Mouse (Mus musculus): ENCODE data around the gene Mdc1.
A peak's percentile ranks its signal among the peaks of the same experiment; 100 is the strongest.
"Not testable (repeated sequence)": the region's sequence is repeated elsewhere in the genome, so short reads cannot be mapped to it uniquely, and the experiment has no call there.

Gene Mdc1

DNA sequence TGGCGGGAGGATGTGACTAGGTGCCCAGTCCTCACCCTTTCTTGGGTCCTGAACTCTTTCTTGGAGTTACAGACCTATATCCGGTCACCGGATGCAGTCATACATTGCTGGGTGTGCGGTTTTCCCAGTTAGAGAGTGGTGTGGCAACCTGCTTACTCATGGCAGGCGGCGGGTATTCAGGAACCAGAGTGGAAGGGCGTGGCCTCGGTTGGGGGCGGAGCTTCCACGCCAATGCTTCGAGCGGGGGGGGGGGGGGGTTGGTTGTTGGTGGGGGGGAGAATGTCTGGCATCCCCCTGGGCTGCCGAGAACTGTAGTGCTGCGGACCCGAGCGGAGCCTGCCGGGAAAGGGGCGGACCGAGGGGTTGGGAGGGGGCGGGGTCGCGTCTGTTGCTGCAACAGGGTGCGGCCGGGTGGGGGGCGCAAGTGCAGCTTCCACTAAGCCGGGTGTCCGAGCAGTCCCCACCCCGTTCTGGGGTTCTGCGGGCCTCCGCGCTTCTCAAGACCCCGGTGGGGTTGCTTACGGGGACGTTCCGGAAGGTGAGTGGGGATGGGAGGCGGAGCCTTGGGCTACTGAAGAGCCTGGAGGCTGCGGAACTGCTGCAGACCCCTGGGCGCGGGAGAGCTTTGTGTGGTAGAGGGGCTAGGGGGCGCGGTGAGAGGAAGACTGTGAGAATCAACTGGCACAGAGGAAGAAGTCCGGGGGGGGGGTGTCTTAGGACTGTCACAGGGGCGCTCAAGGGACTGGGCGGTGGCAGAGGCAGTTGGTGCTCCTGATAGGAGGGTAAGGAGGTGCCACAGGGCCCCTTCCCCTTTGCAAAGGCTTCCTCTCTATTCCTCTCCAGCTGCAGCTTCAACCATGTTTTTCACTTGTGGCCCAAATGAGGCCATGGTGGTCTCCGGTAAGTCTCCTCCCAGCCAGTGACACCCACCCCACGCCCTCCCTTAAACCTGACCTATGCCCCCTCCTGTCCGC, 18.1 kb upstream of the Mdc1 start, which contains the start of gene Flot1:
TSS of gene Flot1 (plus strand) at position 267 of the 974 bp plus-strand sequence.
- DNase-seq: peak; percentile 86

DNA sequence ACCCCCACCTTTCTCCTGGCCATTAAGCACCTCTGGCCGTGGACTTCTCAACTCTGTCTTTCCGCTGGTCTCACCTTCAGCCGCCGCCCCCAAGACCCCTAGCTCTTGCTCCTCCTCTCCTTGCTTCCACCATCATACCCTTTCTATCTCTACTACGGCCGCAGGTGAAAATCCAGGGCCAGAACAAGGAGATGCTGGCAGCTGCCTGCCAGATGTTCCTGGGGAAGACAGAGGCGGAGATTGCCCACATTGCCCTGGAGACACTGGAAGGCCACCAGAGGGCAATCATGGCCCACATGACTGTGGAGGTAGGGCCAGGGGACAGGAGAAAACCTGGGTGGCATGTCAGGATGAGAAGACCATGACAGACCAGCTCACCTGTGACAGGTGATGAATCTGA, 16.9 kb upstream of the Mdc1 start:
- no peak for DNase-seq

GRCm38 (mm10) chr17:35825109-35825850, 16.0 kb upstream of the Mdc1 start:
- no peak for DNase-seq

GRCm38 (mm10) chr17:35829737-35830136, 11.6 kb upstream of the Mdc1 start:
- peak; percentile 87 for DNase-seq

GRCm38 (mm10) chr17:35832400-35833238, 8.7 kb upstream of the Mdc1 start:
- no peak for DNase-seq

DNA sequence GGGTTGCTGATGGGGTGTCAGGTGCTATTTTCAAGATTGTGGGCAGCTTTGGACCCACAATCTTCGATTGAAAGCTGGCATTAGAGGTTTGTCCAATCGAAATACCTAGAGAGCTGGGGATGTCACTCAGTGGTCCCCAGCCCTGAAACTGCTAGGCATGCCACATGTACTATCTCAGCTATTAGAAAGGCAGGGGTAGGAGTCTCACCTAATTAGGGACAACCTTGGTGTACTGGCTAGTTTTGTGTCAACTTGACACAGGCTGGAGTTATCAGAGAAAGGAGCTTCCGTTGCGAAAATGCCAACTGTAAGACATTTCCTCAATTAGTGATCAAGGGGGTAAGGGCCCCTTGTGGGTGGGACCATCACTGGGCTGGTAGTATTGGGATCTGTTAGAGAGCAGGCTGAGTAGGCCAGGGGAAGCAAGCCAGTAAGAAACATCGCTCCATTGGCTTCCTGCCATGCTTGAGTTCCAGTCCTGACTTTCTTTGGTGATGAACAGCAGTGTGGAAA, 8.0 kb upstream of the Mdc1 start:
- no peak for DNase-seq

DNA sequence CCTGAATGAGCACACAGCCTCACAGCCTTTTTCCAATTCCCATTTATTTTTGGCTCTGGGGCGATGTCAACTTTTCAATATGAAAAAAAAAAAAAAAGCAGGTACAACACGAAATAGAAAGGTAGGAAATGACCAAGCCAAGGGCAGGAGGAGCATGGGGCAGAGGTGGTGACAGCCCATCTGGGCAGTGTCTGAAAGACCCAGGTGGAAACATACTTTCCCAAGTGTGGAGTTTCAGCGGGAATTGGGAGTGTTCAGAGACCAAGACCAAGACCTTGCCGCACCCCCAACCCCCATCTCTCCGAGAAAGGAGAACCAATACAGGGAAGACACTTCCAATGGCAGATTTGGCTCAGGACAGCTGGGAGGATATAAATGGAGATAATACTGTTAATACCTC, 7.4 kb upstream of the Mdc1 start:
- DNase-seq: no peak

- DNase-seq: no peak
Measured at GRCm38 (mm10) chr17:35834696-35835422, 6.5 kb upstream of the Mdc1 start.

DNA sequence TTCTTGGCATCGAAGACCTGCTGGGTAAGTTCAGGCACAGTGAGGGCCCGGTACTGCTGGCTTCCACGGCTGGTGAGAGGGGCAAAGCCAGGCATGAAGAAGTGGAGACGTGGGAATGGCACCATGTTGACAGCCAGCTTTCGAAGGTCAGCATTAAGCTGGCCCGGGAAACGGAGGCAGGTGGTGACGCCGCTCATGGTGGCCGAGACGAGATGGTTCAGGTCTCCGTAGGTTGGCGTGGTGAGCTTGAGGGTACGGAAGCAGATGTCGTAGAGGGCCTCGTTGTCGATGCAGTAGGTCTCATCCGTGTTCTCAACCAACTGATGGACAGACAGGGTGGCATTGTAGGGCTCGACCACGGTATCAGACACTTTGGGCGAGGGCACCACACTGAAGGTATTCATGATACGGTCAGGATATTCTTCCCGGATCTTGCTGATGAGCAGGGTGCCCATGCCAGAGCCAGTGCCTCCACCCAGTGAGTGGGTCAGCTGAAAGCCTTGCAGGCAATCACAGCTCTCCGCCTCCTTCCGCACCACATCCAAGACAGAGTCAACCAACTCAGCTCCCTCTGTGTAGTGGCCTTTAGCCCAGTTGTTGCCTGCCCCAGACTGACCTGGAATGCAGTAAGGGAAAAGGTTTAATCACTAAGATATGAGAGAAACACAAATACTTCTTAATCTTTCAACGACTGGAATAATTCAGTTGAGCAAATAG, 5.7 kb upstream of the Mdc1 start:
- peak; percentile 55 for DNase-seq

DNA sequence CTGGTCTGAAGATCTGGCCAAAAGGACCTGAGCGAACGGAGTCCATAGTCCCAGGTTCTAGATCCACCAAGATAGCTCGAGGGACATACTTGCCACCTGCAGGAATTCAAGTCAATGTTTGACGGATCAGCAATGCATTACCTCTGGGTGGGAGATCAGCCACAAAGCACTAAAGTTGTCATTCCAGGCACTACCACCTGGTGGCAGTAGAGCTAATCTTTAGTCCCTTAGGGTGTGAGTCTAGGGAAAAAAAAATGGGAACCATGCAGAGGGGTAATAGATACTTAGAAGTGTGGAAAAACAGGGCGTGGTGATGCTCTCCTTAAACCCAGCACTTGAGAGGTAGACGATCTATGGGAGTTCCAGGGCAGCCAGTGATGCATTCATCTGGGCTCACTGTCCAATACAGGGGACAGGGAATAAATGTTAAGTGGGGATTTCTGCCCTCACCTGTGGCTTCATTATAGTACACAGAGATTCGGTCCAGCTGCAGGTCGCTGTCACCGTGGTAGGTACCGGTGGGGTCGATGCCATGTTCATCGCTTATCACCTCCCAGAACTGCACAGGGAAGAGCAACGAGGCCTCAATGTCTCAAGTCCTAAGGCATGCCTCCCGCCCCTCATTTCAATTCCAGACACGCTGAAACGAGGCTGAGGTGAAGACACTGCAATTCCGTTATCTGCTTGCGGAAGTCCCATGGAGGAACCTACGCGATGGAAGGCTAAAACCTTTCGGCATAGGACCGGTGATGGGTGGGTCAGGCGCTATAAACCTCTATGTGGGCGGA, 4.9 kb upstream of the Mdc1 start:
- DNase-seq: peak; percentile 90

- peak; percentile 70 for DNase-seq
Measured at GRCm38 (mm10) chr17:35836991-35837422, 4.3 kb upstream of the Mdc1 start.

DNA sequence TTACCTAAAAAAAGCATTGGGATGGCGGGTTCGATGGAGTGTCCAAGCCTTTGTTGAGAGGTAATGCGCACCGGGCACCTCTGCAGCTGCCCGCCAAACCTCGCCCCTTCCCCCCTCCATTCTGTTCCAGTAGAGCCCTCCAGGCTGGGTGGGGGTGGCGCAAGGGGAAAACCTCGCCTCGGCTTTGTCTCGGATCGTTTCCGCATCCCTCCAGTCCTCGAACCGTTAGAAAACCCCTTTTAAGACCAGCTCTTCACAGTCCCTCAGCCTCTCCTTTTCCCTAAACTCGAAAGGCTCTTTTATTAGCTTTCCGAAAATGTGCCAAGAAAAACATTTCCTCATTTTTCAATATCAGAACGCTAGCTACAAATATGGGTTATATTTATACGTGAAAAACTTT, 3.8 kb upstream of the Mdc1 start:
- DNase-seq: peak; percentile 43

DNA sequence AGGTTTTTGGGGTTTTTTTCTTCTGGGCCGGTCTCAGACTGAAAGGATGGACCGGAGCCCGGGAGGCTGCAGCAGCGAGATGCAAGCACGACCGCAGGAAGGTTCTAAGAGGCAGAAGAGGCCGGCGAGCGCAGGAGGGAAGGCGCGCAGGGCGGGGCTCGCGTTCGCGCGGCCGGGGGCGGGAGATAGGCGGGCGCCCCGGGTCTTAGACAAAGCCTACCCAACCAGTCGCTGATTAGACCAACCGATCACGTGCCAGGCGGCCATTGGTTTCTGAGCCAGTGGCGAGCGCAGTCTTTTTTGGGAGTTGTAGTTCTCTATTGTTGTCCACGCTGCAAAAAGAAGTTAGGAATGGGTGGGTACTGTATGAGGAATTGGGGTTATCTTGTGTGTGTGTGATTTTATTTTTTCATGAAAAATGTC, 3.2 kb upstream of the Mdc1 start, which contains the start of gene Tubb5:
TSS of gene Tubb5 (minus strand) at position 185 of the 423 bp plus-strand sequence.
- peak; percentile 97 for DNase-seq

GRCm38 (mm10) chr17:35838570-35838969, 2.7 kb upstream of the Mdc1 start:
- no peak for DNase-seq

GRCm38 (mm10) chr17:35839002-35839401, 2.3 kb upstream of the Mdc1 start:
- DNase-seq: not testable (repeated sequence)

GRCm38 (mm10) chr17:35840561-35840960, 754 bp upstream of the Mdc1 start:
- DNase-seq: no peak

GRCm38 (mm10) chr17:35842006-35842405, 691 bp downstream of the Mdc1 start:
- DNase-seq: no peak

DNA sequence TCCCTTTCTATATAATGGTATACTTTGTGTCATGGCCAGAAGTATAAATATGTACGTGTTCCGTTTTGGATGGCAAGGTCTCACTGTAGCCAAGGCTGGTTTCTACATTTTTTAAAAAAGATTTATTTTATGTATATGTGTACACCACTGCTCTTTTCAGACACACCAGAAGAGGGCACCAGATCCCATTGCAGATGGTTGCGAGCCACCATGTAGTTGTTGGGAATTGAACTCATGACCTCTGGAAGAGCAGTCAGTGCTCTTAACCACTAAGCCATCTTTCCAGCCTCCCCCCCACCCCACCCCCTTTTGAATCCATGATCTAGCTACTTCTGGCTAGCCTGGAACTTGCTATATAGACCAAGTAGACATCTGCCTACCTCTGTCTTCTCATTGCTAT, 2.2 kb downstream of the Mdc1 start:
- no peak for DNase-seq

DNA sequence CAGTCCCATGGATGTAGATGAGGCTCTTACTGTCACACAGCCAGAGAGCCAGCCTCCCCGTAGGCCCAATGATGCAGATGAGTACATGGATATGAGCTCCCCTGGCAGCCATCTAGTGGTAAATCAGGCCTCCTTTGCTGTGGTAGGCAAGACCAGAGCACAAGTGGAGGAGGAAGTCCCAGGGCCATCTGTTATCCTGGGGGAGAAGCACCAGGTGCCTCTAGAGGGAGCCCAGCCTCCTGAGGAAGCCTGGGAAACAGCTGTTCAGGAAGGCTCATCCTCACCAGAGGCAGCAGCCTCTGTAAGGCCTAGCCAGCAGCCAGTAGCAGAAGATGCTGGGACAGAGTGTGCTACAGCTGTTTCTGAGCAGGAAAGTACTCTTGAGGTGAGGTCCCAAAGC, 6.8 kb downstream of the Mdc1 start:
- DNase-seq: no peak

- no peak for DNase-seq
Measured at GRCm38 (mm10) chr17:35850974-35851373, 9.7 kb downstream of the Mdc1 start.

All from kidney, adult 11 months (tissue).